Mouse (Mus musculus) forebrain, embryonic 13.5 days (tissue): ENCODE data around the gene Pigs. TPM values are rescaled to one million over a fixed set of nuclear protein-coding genes. Genes with fewer than 3 reads are reported as not detected.

ENCODE experiments used
- ATAC-seq: fragments of 200-750 bp; cut with Nextera tagmentation; 2 replicates; pipeline ENCODE4 v1.8.0; 2017
- H3K27ac ChIP-seq: fragments of 300-500 bp; sonication (generic); 2 replicates; pipeline ENCODE4 v1.5.1; 2015; ENCODE audit warnings: inconsistent platforms, mild to moderate bottlenecking, moderate library complexity
- H3K27me3 ChIP-seq: fragments of 300-500 bp; sonication (generic); 2 replicates; pipeline ENCODE4 v1.6.1; 2015; ENCODE audit warnings: mild to moderate bottlenecking, inconsistent platforms
- H3K36me3 ChIP-seq: fragments of 300-500 bp; sonication (generic); 2 replicates; pipeline ENCODE4 v1.6.1; 2015; ENCODE audit warnings: mild to moderate bottlenecking, inconsistent platforms; ENCODE audit not compliant: poor library complexity, severe bottlenecking
- H3K4me1 ChIP-seq: fragments of 300-500 bp; sonication (generic); 2 replicates; pipeline ENCODE4 v1.6.1; 2015; ENCODE audit warnings: inconsistent platforms
- H3K4me2 ChIP-seq: fragments of 300-500 bp; sonication (generic); 2 replicates; pipeline ENCODE4 v1.6.1; 2015; ENCODE audit warnings: inconsistent platforms, mild to moderate bottlenecking, moderate library complexity
- H3K4me3 ChIP-seq: fragments of 300-500 bp; sonication (generic); 2 replicates; pipeline ENCODE4 v1.5.1; 2015; ENCODE audit warnings: mild to moderate bottlenecking, inconsistent platforms
- H3K9ac ChIP-seq: fragments of 300-500 bp; sonication (generic); 2 replicates; pipeline ENCODE4 v1.6.1; 2015; ENCODE audit warnings: mild to moderate bottlenecking, inconsistent platforms
- H3K9me3 ChIP-seq: fragments of 300-500 bp; sonication (generic); replicated peaks from 2 replicates; pipeline ENCODE4 v1.6.1; 2016; ENCODE audit warnings: inconsistent platforms
- WGBS: fragments of 180-500 bp; shearing (Covaris S2); methylation state at CpG from one replicate; pipeline ENCODE4 v1.1.7; 2015; 5-methylcytosine and 5-hydroxymethylcytosine counted together
- polyA plus RNA-seq: library from polyadenylated mRNA; unstranded; fragments of >200 nt; fragmentation: Nextera tagmentation; extraction: Ambion mirVana; gene quantifications from 2 replicates; pipeline ENCODE4 v1.2.1, GENCODE M21; 2015

Pigs gene
- polyA plus RNA-seq, 1 experiment from 2014 or later: 55.0 TPM

DNA sequence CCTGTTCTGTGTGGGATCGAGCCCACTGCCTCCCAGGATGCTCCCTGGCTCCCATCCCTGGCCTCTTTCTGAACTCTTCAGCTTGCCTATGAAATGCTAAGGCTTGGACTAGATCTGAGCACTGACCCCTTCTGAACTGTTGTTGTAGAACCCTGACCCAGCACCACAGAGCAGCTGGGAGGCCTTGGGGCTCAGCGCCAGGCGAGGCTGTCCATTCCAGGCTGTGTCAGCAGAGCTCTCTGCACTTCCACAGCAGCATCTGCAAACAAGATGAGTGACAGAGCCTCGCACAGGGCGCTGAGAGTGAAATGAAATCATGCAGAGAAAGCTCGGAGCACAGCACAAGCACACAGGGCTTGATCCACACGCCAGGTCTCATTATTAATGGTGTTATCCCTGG is 44.4 kb downstream of the Pigs start:
- 60% methylated on average over 7 of the region's 7 CpGs for WGBS
- no peak for ATAC-seq
- Histone ChIP-seq H3K9me3 (no peaks in the 10 kb centered on the region), H3K27ac (no peak overlapping the region), H3K27me3 (0 out of 2 replicates have a peak, but pooled peaks cover 2% of the 10 kb centered on the region), H3K4me1 (no peaks in the 10 kb centered on the region), H3K36me3 (no peaks in the 10 kb centered on the region), H3K4me2 (no peak overlapping the region), H3K9ac (no peak overlapping the region), H3K4me3 (no peak overlapping the region)

DNA sequence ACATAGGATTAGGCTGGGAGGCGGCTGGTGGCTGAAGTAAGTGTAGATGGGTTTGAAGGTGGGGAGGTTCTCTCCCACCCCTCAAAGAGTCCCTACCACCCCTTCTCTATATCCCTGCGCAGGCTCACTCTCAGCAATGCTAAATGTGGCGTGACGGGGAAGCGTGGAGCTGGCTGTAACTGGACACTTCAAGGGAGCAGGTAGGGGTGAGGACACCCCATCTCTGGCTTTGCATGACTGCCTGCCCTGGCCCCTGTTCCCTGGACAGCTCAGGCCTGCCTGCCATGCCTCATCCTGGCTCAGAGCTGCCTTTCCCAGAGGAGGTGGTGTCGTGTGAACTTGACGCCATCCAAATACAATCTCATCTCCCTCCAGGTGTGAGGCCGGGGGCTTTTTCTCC is 45.9 kb downstream of the Pigs start:
- WGBS: 93% methylated on average over 8 of the region's 8 CpGs
- no peak overlapping the region for H3K9ac ChIP-seq
- no peak overlapping the region for H3K4me3 ChIP-seq
- no peaks in the 10 kb centered on the region for H3K9me3 ChIP-seq
- no peak overlapping the region for H3K27ac ChIP-seq
- no peaks in the 10 kb centered on the region for H3K36me3 ChIP-seq
- H3K27me3 ChIP-seq: peaks cover 6% of the 10 kb centered on the region; the same call in 1 of the 2 replicates
- H3K4me2 ChIP-seq: no peak overlapping the region
- ATAC-seq: no peak
- H3K4me1 ChIP-seq: no peaks in the 10 kb centered on the region

DNA sequence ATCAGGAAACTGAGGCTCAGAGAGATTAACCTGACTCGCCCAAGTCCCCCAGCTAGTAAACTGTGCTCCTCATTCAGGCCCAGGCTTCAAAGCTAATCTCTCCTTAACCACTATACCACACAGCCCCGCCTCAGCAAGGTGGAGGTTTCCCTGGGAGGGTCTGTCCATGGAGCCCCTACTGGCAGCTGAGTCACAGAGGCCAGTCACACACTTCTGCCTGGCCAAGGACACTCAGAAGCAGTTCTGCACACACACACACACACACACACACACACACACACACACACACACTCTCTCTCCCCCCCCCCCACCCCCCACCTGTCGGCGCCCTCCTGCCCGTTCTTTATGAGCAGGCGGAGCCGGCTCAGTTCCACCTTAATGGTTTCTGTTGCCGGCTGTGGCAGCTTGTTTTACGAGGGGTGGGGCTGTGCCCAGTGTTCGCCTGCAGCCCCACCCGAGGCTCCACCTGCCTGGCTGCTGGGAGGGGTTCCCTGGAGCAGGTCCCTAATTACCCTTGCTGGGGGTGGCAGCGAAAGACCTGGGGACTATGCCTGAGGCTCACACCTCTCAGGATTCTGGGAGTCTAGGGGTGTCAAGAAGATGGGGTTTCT is 49.4 kb downstream of the Pigs start:
- Histone ChIP-seq H3K4me1 (no peaks in the 10 kb centered on the region), H3K9me3 (no peaks in the 10 kb centered on the region), H3K27ac (no peak overlapping the region), H3K36me3 (no peaks in the 10 kb centered on the region), H3K4me2 (no peak overlapping the region), H3K4me3 (no peak overlapping the region), H3K27me3 (peaks cover 6% of the 10 kb centered on the region; the same call in 1 of the 2 replicates), H3K9ac (no peak overlapping the region)
- WGBS: 42% methylated on average over 10 of the region's 12 CpGs
- no peak for ATAC-seq

DNA sequence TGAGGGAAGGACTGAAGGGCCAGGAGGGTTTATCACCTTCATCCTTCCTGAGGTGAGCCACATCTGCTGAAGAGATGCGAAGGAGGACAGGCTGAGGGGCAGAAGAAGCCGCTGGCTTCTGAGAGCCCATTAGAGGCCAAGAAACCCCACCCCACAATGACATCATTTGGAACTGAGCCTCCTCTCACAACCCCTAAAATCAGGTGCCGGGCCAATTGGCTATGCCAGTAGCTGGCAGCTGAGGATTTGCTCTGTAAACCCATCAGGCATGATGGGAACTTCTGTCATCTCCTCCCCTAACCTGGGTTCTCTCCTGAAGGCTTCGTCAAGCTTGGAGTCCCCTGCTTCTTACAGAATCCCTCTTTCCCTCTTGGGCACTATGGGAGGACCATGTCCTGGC is 52.1 kb downstream of the Pigs start:
- Histone ChIP-seq H3K4me2 (no peak overlapping the region), H3K36me3 (no peaks in the 10 kb centered on the region), H3K4me1 (no peaks in the 10 kb centered on the region), H3K27me3 (peaks cover 8% of the 10 kb centered on the region; the same call in 1 of the 2 replicates), H3K9me3 (no peaks in the 10 kb centered on the region), H3K27ac (no peak overlapping the region), H3K4me3 (no peak overlapping the region), H3K9ac (no peak overlapping the region)
- WGBS: 77% methylated on average over 4 of the region's 4 CpGs
- no peak for ATAC-seq

DNA sequence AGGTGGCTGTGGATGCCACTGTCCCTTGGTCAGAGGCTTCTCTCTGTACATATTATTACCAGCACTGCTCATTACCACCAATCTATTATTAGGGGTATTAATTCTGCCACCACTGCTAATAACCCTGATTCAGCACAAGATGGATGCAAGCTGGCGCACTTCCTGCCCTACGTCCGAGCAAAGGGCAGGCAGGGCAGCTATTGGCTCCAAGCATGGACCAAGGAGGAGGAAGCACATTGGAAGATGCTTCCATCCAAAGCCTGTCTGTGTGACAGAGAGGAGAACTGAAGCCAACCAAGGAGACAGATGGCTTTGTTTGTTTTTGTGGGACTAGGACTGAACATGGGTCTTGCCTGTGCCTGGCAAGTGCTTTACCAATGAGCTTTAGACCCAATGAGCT is 52.8 kb downstream of the Pigs start:
- Histone ChIP-seq H3K4me1 (no peaks in the 10 kb centered on the region), H3K9me3 (no peaks in the 10 kb centered on the region), H3K27me3 (peaks cover 8% of the 10 kb centered on the region; the same call in 1 of the 2 replicates), H3K36me3 (no peaks in the 10 kb centered on the region), H3K4me3 (no peak overlapping the region), H3K4me2 (no peak overlapping the region), H3K27ac (no peak overlapping the region), H3K9ac (no peak overlapping the region)
- 90% methylated on average over 3 of the region's 3 CpGs for WGBS
- ATAC-seq: no peak

DNA sequence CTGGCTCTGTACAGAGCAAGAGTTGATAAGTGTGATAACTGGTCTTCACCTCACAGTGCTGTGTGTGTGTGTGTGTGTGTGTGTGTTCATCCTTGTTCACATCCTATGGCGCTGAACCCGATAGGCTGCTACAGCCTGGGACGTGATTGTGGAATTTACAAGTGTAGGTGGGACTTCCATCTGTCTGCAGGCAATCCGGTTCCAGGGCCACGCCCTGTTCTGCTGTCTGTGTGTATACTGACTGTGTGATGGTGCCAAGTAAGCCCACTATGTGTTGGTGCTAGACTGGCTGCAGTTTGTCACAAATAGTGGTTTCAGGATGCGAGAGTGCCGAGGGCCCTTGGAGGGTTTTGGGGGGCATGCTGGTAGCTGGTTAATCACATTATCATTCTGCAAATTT is 54.1 kb downstream of the Pigs start:
- H3K27ac ChIP-seq: no peak overlapping the region
- no peaks in the 10 kb centered on the region for H3K9me3 ChIP-seq
- no peaks in the 10 kb centered on the region for H3K4me1 ChIP-seq
- H3K36me3 ChIP-seq: no peaks in the 10 kb centered on the region
- H3K4me2 ChIP-seq: no peak overlapping the region
- ATAC-seq: no peak
- 81% methylated on average over 7 of the region's 7 CpGs for WGBS
- no peak overlapping the region for H3K4me3 ChIP-seq
- H3K27me3 ChIP-seq: peaks cover 6% of the 10 kb centered on the region; the same call in 1 of the 2 replicates
- no peak overlapping the region for H3K9ac ChIP-seq

DNA sequence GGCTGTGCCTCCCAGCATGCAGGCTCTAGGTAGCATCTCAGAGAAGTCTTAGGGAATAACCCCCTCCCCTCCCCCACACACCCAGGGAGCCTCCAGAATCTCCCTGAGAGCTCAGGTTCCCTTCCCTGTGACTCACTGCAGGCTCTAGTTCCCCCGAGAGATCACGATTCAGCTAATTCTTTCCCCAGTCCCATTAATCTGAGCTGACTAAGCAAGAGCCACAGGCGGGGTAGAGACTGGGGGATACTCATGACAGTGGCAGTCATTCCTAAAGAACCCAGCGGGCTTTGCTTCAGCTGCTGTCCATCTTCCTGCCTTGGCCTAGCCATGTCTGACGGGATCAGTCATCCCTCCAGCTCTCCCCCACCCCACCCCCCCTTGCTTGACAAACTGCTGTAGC is 54.5 kb downstream of the Pigs start:
- no peak for ATAC-seq
- WGBS: 27% methylated on average over 5 of the region's 5 CpGs
- Histone ChIP-seq H3K27me3 (peaks cover 6% of the 10 kb centered on the region; the same call in 1 of the 2 replicates), H3K4me1 (no peaks in the 10 kb centered on the region), H3K27ac (no peak overlapping the region), H3K9me3 (no peaks in the 10 kb centered on the region), H3K9ac (no peak overlapping the region), H3K36me3 (no peaks in the 10 kb centered on the region), H3K4me2 (no peak overlapping the region), H3K4me3 (no peak overlapping the region)

DNA sequence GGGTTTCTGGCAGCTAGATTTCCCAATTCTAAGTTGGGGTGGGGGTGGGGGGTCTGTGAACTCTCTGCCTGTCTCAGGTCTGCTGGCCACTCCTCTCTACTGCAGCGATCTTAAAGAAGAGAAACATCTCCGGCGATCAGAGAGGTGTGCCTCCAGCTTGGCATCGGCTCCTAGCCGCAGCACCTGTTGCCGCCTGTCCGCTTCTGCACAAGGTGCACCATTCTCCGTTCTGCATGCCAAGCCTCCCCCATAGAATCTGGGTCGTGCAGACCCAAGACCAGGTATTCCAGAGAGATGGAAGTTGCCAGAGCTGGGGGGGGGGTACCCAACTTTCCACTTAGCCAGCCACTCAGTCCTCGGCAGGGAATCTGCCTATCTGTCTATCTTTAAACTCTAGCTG is 57.6 kb downstream of the Pigs start:
- no peaks in the 10 kb centered on the region for H3K36me3 ChIP-seq
- 0 out of 2 replicates have a peak, but pooled peaks cover 3% of the 10 kb centered on the region for H3K27me3 ChIP-seq
- no peak overlapping the region for H3K9ac ChIP-seq
- WGBS: 90% methylated on average over 10 of the region's 10 CpGs
- no peaks in the 10 kb centered on the region for H3K9me3 ChIP-seq
- no peak overlapping the region for H3K4me2 ChIP-seq
- H3K27ac ChIP-seq: no peak overlapping the region
- no peaks in the 10 kb centered on the region for H3K4me1 ChIP-seq
- no peak for ATAC-seq
- no peak overlapping the region for H3K4me3 ChIP-seq

DNA sequence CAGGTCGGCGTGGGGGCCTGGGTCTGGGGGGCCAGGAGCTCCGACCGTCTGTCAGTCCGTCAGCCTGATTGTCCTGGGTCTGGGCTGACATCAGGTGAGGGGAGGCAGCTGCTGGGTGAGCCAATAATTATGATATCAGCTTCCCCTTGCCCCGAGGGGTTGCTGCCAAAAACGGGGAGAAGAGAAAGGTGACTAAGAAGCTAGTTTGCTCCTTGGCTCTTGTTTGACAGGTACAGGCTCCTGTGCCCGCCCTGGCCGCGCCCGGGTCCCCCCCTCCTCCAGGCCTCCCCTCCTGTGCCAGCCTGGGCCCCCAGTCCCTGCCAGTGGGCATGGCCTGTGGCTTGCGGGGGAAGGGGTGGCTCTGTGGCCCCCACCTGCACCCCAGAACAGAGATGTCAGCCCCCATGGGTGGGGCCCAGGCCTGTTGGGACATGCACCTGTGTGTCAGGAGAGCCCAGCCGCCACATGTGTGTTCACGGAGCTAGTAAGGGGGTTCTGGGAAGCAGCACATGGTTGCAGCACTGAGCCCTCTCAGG is 58.4 kb downstream of the Pigs start, which contains the start of gene Foxn1:
TSS of gene Foxn1 (minus strand) at position 51 of the 536 bp plus-strand sequence.
- Histone ChIP-seq H3K27ac (no peak within 1 kb of the TSS), H3K27me3 (0 out of 2 replicates have a peak, but pooled peaks cover 3% of the 10 kb centered on the region), H3K36me3 (no peaks in the 10 kb centered on the region), H3K4me2 (no peak within 1 kb of the TSS), H3K9ac (no peak within 1 kb of the TSS), H3K4me3 (no peak within 1 kb of the TSS), H3K9me3 (no peaks in the 10 kb centered on the region), H3K4me1 (no peaks in the 10 kb centered on the region)
- 80% methylated on average over 12 of the region's 14 CpGs for WGBS
- no peak for ATAC-seq

Other genes starting within 250 kb of the Pigs start
- gene Eral1, start 248.0 kb upstream of the Pigs start, polyA plus RNA-seq: 33.0 and 36.6 TPM in 2 replicates
- 22.1 and 23.7 TPM in 2 replicates for gene Fam222b, start 233.8 kb upstream of the Pigs start, polyA plus RNA-seq
- 114 and 121 TPM in 2 replicates for gene Traf4, start 162.8 kb upstream of the Pigs start, polyA plus RNA-seq
- gene Nek8, start 151.7 kb upstream of the Pigs start, polyA plus RNA-seq: 5.4 and 8.7 TPM in 2 replicates
- 4.7 and 7.6 TPM in 2 replicates for gene Tlcd1, start 151.7 kb upstream of the Pigs start, polyA plus RNA-seq
- 970 and 1,119 TPM in 2 replicates for gene Rpl23a, start 144.8 kb upstream of the Pigs start, polyA plus RNA-seq
- gene Rab34, start 140.0 kb upstream of the Pigs start, polyA plus RNA-seq: 39.7 and 42.1 TPM in 2 replicates
- gene Proca1, start 135.0 kb upstream of the Pigs start, polyA plus RNA-seq: 1.3 and 1.6 TPM in 2 replicates
- 62.7 and 64.1 TPM in 2 replicates for gene Sdf2, start 82.7 kb upstream of the Pigs start, polyA plus RNA-seq
- 24.9 and 29.4 TPM in 2 replicates for gene Supt6, start 82.4 kb upstream of the Pigs start, polyA plus RNA-seq
- gene 2610507B11Rik, start 66.7 kb upstream of the Pigs start, polyA plus RNA-seq: 61.8 and 73.0 TPM in 2 replicates
- gene BC030499, start 37.6 kb upstream of the Pigs start, polyA plus RNA-seq: 0.18 and 0.35 TPM in 2 replicates
- gene Spag5, start 26.9 kb upstream of the Pigs start, polyA plus RNA-seq: 41.8 and 46.4 TPM in 2 replicates
- gene Aldoc, start 5.4 kb upstream of the Pigs start, polyA plus RNA-seq: 135 and 142 TPM in 2 replicates
- gene Unc119, start 15.1 kb downstream of the Pigs start, polyA plus RNA-seq: 68.7 and 70.2 TPM in 2 replicates
- not detected in 2 replicates for gene Foxn1, start 58.1 kb downstream of the Pigs start, polyA plus RNA-seq
- not detected in 2 replicates for gene Slc13a2, start 93.8 kb downstream of the Pigs start, polyA plus RNA-seq
- 15.7 and 16.2 TPM in 2 replicates for gene Slc46a1, start 137.3 kb downstream of the Pigs start, polyA plus RNA-seq
- gene Sarm1, start 169.3 kb downstream of the Pigs start, polyA plus RNA-seq: 34.6 and 36.2 TPM in 2 replicates
- 38.4 and 53.3 TPM in 2 replicates for gene Vtn, start 170.7 kb downstream of the Pigs start, polyA plus RNA-seq
- gene Sebox, start 175.0 kb downstream of the Pigs start, polyA plus RNA-seq: 0.14 and 0.36 TPM in 2 replicates
- gene Tmem199, start 183.8 kb downstream of the Pigs start, polyA plus RNA-seq: 85.9 and 86.6 TPM in 2 replicates
- 170 and 176 TPM in 2 replicates for gene Poldip2, start 183.8 kb downstream of the Pigs start, polyA plus RNA-seq
- gene Tnfaip1, start 207.9 kb downstream of the Pigs start, polyA plus RNA-seq: 65.6 and 71.9 TPM in 2 replicates
- 92.2 and 114 TPM in 2 replicates for gene Ift20, start 207.9 kb downstream of the Pigs start, polyA plus RNA-seq
- 45.9 and 49.0 TPM in 2 replicates for gene Tmem97, start 222.4 kb downstream of the Pigs start, polyA plus RNA-seq